Mouse (Mus musculus): Measurements from ENCODE around the gene Hint3. TPM values are rescaled to one million over a fixed set of nuclear protein-coding genes. Genes with fewer than 3 reads are reported as not detected.

The Hint3 gene
- polyA plus RNA-seq, 1 experiment: 12.1 TPM

DNA sequence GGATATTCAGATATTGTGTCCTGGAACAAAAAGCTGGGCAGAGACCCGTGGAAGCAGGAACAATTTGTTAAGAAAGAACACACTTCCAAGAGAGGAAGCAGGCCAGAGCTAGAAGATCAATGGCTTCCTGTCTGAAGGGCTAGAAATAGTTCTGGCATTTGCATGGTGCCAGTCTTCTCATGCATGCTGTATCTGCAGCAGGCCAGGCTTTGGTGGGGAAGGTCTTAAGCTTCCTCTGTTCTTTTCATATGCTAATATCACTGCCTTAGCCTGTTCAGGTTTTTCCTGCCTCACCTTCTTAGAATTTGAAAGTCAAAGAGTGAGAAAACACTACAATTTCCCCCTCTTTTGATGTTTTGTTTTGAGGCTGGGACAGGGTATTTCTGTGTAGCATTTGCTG lies 1.9 kb downstream of the Hint3 start:
- TF ChIP-seq TCF3 (IDR thresholded peaks at IDR 0.05; ENCODE audit: insufficient read length, low read depth) (no peak), TCF12 (IDR thresholded peaks at IDR 0.05; ENCODE audit: insufficient read depth, poor library complexity, severe bottlenecking) (no peak), CEBPB (IDR thresholded peaks at IDR 0.05; ENCODE audit: insufficient read depth, poor library complexity, severe bottlenecking) (no peak), POLR2A (IDR thresholded peaks at IDR 0.05; ENCODE audit: insufficient read length, low read depth) (no peak), SRF (IDR thresholded peaks at IDR 0.05; ENCODE audit: control insufficient read depth, insufficient read length, low read depth) (no peak), E2F4 (IDR thresholded peaks at IDR 0.05; ENCODE audit: insufficient read depth) (no peak)
- Histone ChIP-seq H3K79me2 (ENCODE audit: control insufficient read depth, insufficient read depth) (no peaks in the 10 kb centered on the region), H3ac (ENCODE audit: control insufficient read depth, insufficient read length) (no peak overlapping the region), H3K27me3 (ENCODE audit: control insufficient read depth, insufficient read depth, insufficient read length) (no peaks in the 10 kb centered on the region), H3K36me3 (ENCODE audit: control insufficient read depth, insufficient read depth) (no peaks in the 10 kb centered on the region), H3K4me3 (no peak overlapping the region), H3K4me2 (ENCODE audit: low read depth) (no peak overlapping the region)

DNA sequence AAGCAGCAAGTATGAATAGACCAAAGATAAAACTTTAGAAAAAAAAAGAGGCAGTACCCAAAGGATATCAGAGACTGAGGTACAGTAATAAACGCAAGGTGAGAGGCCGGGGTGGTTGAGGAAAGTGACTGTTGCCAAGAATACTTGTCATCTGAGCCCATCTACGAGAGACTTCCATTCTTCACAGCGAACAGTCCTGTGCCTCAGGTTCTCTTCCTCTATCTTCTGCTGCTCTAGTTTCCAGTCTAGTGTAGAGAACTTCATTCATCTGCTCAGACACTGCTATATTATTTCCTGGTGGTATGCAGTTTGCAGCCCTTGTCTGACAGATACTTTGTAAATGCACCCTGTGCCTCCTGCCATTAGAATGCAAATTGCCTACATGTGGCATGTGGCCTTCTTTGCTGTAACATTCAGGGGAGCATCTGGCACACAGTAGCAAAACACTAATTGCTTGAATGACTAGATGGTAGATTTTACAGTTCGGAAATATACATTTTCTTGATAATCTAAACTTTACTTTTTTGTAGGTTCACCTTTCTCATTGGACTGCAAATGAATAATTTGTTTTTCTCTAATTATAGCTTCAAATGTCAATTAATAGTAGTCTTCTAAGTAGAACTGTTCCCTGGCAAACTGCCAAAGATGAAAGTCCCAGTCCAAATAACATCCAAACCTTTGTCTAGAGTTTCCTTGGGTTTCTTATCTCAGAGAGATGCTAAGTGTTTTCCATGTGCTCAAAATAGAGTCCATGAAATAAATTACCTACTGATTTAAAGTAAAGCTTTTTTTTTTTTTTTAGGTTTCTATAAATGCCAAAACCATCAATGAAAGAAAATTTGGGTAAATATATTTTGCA lies 5.0 kb downstream of the Hint3 start:
- no peak overlapping the region for H3ac ChIP-seq (ENCODE audit: control insufficient read depth, insufficient read length)
- H3K79me2 ChIP-seq (ENCODE audit: control insufficient read depth, insufficient read depth): no peaks in the 10 kb centered on the region
- no peak overlapping the region for H3K4me3 ChIP-seq
- H3K27me3 ChIP-seq (ENCODE audit: control insufficient read depth, insufficient read depth, insufficient read length): no peaks in the 10 kb centered on the region
- TF ChIP-seq MYOG (IDR thresholded peaks at IDR 0.05; ENCODE audit: control insufficient read depth in 1 of 3, insufficient read depth in 1 of 3, insufficient read length in 2 of 3, low read depth in 2 of 3) (no peak), TCF3 (IDR thresholded peaks at IDR 0.05; ENCODE audit: insufficient read length, low read depth) (no peak), MAX (IDR thresholded peaks at IDR 0.05; ENCODE audit: low read depth) (no peak), POLR2A (IDR thresholded peaks at IDR 0.05; ENCODE audit: insufficient read length, low read depth) (no peak), MYOD1 (IDR thresholded peaks at IDR 0.05; ENCODE audit: control insufficient read depth in 1 of 3, insufficient read length in 2 of 3, low read depth in 2 of 3) (no peak), E2F4 (IDR thresholded peaks at IDR 0.05; ENCODE audit: insufficient read depth) (no peak), CEBPB (IDR thresholded peaks at IDR 0.05; ENCODE audit: insufficient read depth, poor library complexity, severe bottlenecking) (no peak), POLR2AphosphoS2 (IDR thresholded peaks at IDR 0.05; ENCODE audit: insufficient read length, low read depth) (no peak), SRF (IDR thresholded peaks at IDR 0.05; ENCODE audit: control insufficient read depth, insufficient read length, low read depth) (no peak), REST (IDR thresholded peaks at IDR 0.05; ENCODE audit: insufficient read depth, insufficient read length) (no peak), USF1 (IDR thresholded peaks at IDR 0.05; ENCODE audit: low read depth) (no peak), TCF12 (IDR thresholded peaks at IDR 0.05; ENCODE audit: insufficient read depth, poor library complexity, severe bottlenecking) (no peak)
- H3K36me3 ChIP-seq (ENCODE audit: control insufficient read depth, insufficient read depth): no peaks in the 10 kb centered on the region
- H3K4me2 ChIP-seq (ENCODE audit: low read depth): no peak overlapping the region

DNA sequence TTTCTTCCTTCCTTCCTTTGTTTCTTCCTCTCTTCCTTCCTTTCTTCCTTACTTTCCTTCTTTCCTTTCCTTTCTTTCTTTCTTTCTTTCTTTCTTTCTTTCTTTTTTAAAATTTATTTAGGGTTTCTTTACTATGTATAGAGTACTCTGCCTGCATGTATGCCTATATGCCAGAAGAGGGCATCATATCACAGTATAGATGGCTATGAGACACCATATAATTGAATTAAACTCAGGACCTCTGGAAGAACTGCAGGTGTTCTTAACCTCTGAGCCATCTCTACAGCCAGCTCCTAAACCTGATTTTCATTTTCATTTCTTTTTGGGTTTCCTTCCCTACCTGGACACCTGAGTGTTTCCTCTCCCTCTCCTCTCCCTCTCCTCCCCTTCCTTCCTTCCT lies 6.5 kb downstream of the Hint3 start:
- TF ChIP-seq TCF3 (IDR thresholded peaks at IDR 0.05; ENCODE audit: insufficient read length, low read depth): no peak
- TF ChIP-seq CEBPB (IDR thresholded peaks at IDR 0.05; ENCODE audit: insufficient read depth, poor library complexity, severe bottlenecking): no peak
- no peak for TF ChIP-seq POLR2AphosphoS2 (IDR thresholded peaks at IDR 0.05; ENCODE audit: insufficient read length, low read depth)
- no peak for TF ChIP-seq POLR2A (IDR thresholded peaks at IDR 0.05; ENCODE audit: insufficient read length, low read depth)
- TF ChIP-seq REST (IDR thresholded peaks at IDR 0.05; ENCODE audit: insufficient read depth, insufficient read length): no peak
- TF ChIP-seq MAX (IDR thresholded peaks at IDR 0.05; ENCODE audit: low read depth): no peak
- TF ChIP-seq SRF (IDR thresholded peaks at IDR 0.05; ENCODE audit: control insufficient read depth, insufficient read length, low read depth): no peak
- TF ChIP-seq MYOD1 (IDR thresholded peaks at IDR 0.05; ENCODE audit: control insufficient read depth in 1 of 3, insufficient read length in 2 of 3, low read depth in 2 of 3): no peak
- no peak for TF ChIP-seq E2F4 (IDR thresholded peaks at IDR 0.05; ENCODE audit: insufficient read depth)
- TF ChIP-seq TCF12 (IDR thresholded peaks at IDR 0.05; ENCODE audit: insufficient read depth, poor library complexity, severe bottlenecking): no peak
- no peak for TF ChIP-seq USF1 (IDR thresholded peaks at IDR 0.05; ENCODE audit: low read depth)
- no peak for TF ChIP-seq MYOG (IDR thresholded peaks at IDR 0.05; ENCODE audit: control insufficient read depth in 1 of 3, insufficient read depth in 1 of 3, insufficient read length in 2 of 3, low read depth in 2 of 3)
- no peaks in the 10 kb centered on the region for H3K79me2 ChIP-seq (ENCODE audit: control insufficient read depth, insufficient read depth)
- H3K27me3 ChIP-seq (ENCODE audit: control insufficient read depth, insufficient read depth, insufficient read length): no peaks in the 10 kb centered on the region
- H3K4me3 ChIP-seq: no peak overlapping the region
- no peak overlapping the region for H3ac ChIP-seq (ENCODE audit: control insufficient read depth, insufficient read length)
- H3K4me2 ChIP-seq (ENCODE audit: low read depth): no peak overlapping the region
- H3K36me3 ChIP-seq (ENCODE audit: control insufficient read depth, insufficient read depth): no peaks in the 10 kb centered on the region

DNA sequence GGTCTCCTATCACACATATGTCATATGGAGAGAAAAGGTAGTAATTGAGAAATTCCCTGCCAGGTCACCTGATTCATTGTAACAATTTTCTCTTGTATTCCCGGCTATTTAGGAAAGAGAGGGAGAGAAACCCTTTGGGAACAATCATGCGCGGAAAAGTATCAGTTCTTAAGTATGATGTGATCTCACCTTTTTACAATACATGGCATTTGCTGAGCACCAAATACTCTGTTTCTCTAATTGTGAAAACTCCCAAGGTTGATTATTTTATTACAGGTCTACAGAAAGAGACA lies 10.6 kb downstream of the Hint3 start:
- H3K36me3 ChIP-seq (ENCODE audit: control insufficient read depth, insufficient read depth): no peaks in the 10 kb centered on the region
- H3ac ChIP-seq (ENCODE audit: control insufficient read depth, insufficient read length): no peak overlapping the region
- H3K27me3 ChIP-seq (ENCODE audit: control insufficient read depth, insufficient read depth, insufficient read length): no peaks in the 10 kb centered on the region
- no peaks in the 10 kb centered on the region for H3K79me2 ChIP-seq (ENCODE audit: control insufficient read depth, insufficient read depth)
- peak overlapping the region; percentile 66 for H3K4me3 ChIP-seq
- no peak for TF ChIP-seq REST (IDR thresholded peaks at IDR 0.05; ENCODE audit: insufficient read depth, insufficient read length)
- TF ChIP-seq E2F4 (IDR thresholded peaks at IDR 0.05; ENCODE audit: insufficient read depth): no peak
- TF ChIP-seq USF1 (IDR thresholded peaks at IDR 0.05; ENCODE audit: low read depth): peak; percentile 1
- TF ChIP-seq MYOG (IDR thresholded peaks at IDR 0.05; ENCODE audit: control insufficient read depth in 1 of 3, insufficient read depth in 1 of 3, insufficient read length in 2 of 3, low read depth in 2 of 3): no peak
- no peak for TF ChIP-seq MYOD1 (IDR thresholded peaks at IDR 0.05; ENCODE audit: control insufficient read depth in 1 of 3, insufficient read length in 2 of 3, low read depth in 2 of 3)
- H3K4me2 ChIP-seq (ENCODE audit: low read depth): peak overlapping the region; percentile 79
